Mouse (Mus musculus) gastrocnemius, postnatal 10 days (tissue): ENCODE data around the gene Tex30. TPM values are rescaled to one million over a fixed set of nuclear protein-coding genes. Genes with fewer than 3 reads are reported as not detected.

Source experiments
- DNase-seq: peaks from one replicate; pipeline ENCODE4 v3.0.0; 2021; ENCODE audit warnings: mixed read lengths
- total RNA-seq, 2 experiments: library from RNA; stranded (reverse); gene quantifications; 2 replicates each; pipeline ENCODE4 v1.2.3; 2021

Tex30 gene
- total RNA-seq, 2 experiments from 2014 or later: 5.5 to 6.8 TPM

- DNase-seq: no peak
Measured at GRCm38 (mm10) chr1:44042555-44042915, 59.7 kb downstream of the Tex30 start.

DNA sequence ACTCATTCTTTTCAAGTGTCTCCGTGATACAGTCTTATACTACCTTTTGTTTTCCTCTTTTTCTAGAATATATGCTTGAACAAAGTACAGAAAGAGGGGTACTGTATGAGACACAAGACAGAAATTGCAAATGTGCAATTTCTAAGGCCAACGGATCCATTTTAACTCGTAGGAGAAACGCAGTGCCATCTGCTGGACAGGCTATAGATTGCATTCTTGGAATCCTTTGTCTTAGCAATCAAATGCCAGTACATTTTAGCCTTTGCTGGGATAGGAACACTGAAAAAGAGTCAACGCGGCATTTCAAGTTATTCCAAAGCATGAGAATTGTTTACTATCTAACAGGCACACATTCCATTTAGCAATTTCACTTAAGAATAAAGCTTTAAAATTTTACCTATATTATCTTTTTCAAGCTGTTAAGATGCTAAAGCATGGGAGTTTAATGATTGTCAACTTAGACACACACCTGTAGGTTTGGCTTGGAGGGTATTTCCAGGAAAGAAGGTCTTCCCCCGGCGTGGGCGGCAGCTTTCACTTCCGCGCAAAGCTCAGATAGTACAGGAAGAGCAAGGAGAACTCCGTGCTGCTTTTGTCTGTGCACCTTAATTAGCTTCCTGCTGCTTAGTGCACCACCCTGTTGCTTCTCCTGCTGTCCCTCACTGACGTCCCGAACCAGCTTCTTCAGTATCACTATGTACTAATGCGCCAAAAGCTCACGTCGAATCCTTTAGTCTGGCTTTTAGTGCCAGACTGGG, 60.3 kb downstream of the Tex30 start:
- DNase-seq: peak; percentile 64

Other genes starting within 250 kb of the Tex30 start
- gene Tpp2, start 168.8 kb downstream of the Tex30 start, total RNA-seq: 10 to 100 TPM; 39.2 to 41.8 TPM
- gene Mettl21c, start 82.4 kb downstream of the Tex30 start, total RNA-seq: 100 to 1,000 TPM in 1 of 2 experiments, 10 to 100 TPM in 1; 89.0 to 108 TPM
- gene Gm8251, start 40.5 kb downstream of the Tex30 start, total RNA-seq: not detected
- 10 to 100 TPM; 12.3 to 14.3 TPM for gene Kdelc1, start 16.4 kb upstream of the Tex30 start, total RNA-seq
- 1 to 10 TPM; 8.1 to 8.8 TPM for gene Bivm, start 16.5 kb upstream of the Tex30 start, total RNA-seq
- 10 to 100 TPM; 10.7 to 12.6 TPM for gene Ercc5, start 45.3 kb upstream of the Tex30 start, total RNA-seq
- gene Mettl21e, start 116.5 kb upstream of the Tex30 start, total RNA-seq: 1 to 10 TPM in 1 of 2 experiments, under 1 TPM in 1; 0.45 to 1.6 TPM